Mouse (Mus musculus) liver, embryonic 15.5 days (tissue): ENCODE measurements around the gene Gm13090. TPM values are rescaled to one million over a fixed set of nuclear protein-coding genes. Genes with fewer than 3 reads are reported as not detected.

Source experiments
- ATAC-seq: fragments of 200-750 bp; cut with Nextera tagmentation; 2 replicates; pipeline ENCODE4 v1.8.0; 2017; ENCODE audit warnings: moderate number of reproducible peaks, mild to moderate bottlenecking, moderate library complexity; ENCODE audit not compliant: insufficient read depth
- H3K27ac ChIP-seq: fragments of 300-500 bp; sonication (generic); replicated peaks from 2 replicates; pipeline ENCODE4 v1.5.1; 2015; ENCODE audit warnings: mild to moderate bottlenecking, inconsistent platforms
- H3K27me3 ChIP-seq: fragments of 300-500 bp; sonication (generic); 2 replicates; pipeline ENCODE4 v1.6.1; 2015; ENCODE audit warnings: mild to moderate bottlenecking, inconsistent platforms
- H3K36me3 ChIP-seq: fragments of 300-500 bp; sonication (generic); replicated peaks from 2 replicates; pipeline ENCODE4 v1.6.1; 2015; ENCODE audit warnings: moderate library complexity, mild to moderate bottlenecking, inconsistent platforms
- H3K4me1 ChIP-seq: fragments of 300-500 bp; sonication (generic); replicated peaks from 2 replicates; pipeline ENCODE4 v1.6.1; 2015; ENCODE audit warnings: inconsistent platforms
- H3K4me2 ChIP-seq: fragments of 300-500 bp; sonication (generic); 2 replicates; pipeline ENCODE4 v1.6.1; 2015; ENCODE audit warnings: moderate library complexity, mild to moderate bottlenecking, inconsistent platforms
- H3K4me3 ChIP-seq: fragments of 300-500 bp; sonication (generic); replicated peaks from 2 replicates; pipeline ENCODE4 v1.5.1; 2015; ENCODE audit warnings: mild to moderate bottlenecking, inconsistent platforms
- H3K9ac ChIP-seq: fragments of 300-500 bp; sonication (generic); 2 replicates; pipeline ENCODE4 v1.6.1; 2015; ENCODE audit warnings: moderate library complexity, mild to moderate bottlenecking, inconsistent platforms
- H3K9me3 ChIP-seq: fragments of 300-500 bp; sonication (generic); replicated peaks from 2 replicates; pipeline ENCODE4 v1.6.1; 2016; ENCODE audit warnings: inconsistent platforms
- WGBS: fragments of 180-500 bp; shearing (Covaris S2); methylation state at CpG from one replicate; pipeline ENCODE4 v1.1.7; 2015; ENCODE audit warnings: mixed read lengths; ENCODE audit not compliant: insufficient replicate concordance; 5-methylcytosine and 5-hydroxymethylcytosine counted together
- polyA plus RNA-seq: library from polyadenylated mRNA; unstranded; fragments of >200 nt; fragmentation: Nextera tagmentation; extraction: Ambion mirVana; gene quantifications from 2 replicates; pipeline ENCODE4 v1.2.1, GENCODE M21; 2015

Gene Gm13090
- polyA plus RNA-seq, 1 experiment from 2014 or later, result not detected

GRCm38 (mm10) chr4:151127636-151128548 is 38.5 kb downstream of the Gm13090 start:
- 11% methylated on average over 10 of the region's 10 CpGs for WGBS
- no peak for ATAC-seq

GRCm38 (mm10) chr4:151128641-151129541 is 39.5 kb downstream of the Gm13090 start:
- no peak overlapping the region for H3K27ac ChIP-seq
- H3K36me3 ChIP-seq, result no peaks in the 10 kb centered on the region
- H3K4me1 ChIP-seq, result no peaks in the 10 kb centered on the region
- peak overlapping the region; percentile 50 for H3K4me2 ChIP-seq
- peak overlapping the region; percentile 28 for H3K4me3 ChIP-seq
- 1% methylated on average over 69 of the region's 69 CpGs for WGBS
- peaks cover 56% of the 10 kb centered on the region for H3K27me3 ChIP-seq
- H3K9me3 ChIP-seq, result no peaks in the 10 kb centered on the region
- no peak for ATAC-seq
- H3K9ac ChIP-seq, result no peak overlapping the region

More at GRCm38 (mm10) chr4:151127636-151128548, 38.5 kb downstream of the Gm13090 start:
- H3K9me3 ChIP-seq, result no peaks in the 10 kb centered on the region
- no peak overlapping the region for H3K9ac ChIP-seq
- H3K4me3 ChIP-seq, result peak overlapping the region; percentile 28; the same call in 1 of the 2 replicates
- H3K4me2 ChIP-seq, result peak overlapping the region; percentile 50
- H3K27me3 ChIP-seq, result peaks cover 56% of the 10 kb centered on the region
- H3K27ac ChIP-seq, result no peak overlapping the region
- no peaks in the 10 kb centered on the region for H3K4me1 ChIP-seq
- H3K36me3 ChIP-seq, result no peaks in the 10 kb centered on the region

GRCm38 (mm10) chr4:151129725-151130557 is 40.6 kb downstream of the Gm13090 start:
- Histone ChIP-seq H3K4me3 (no peak overlapping the region), H3K27ac (no peak overlapping the region), H3K36me3 (no peaks in the 10 kb centered on the region), H3K4me2 (no peak overlapping the region), H3K27me3 (peaks cover 56% of the 10 kb centered on the region), H3K4me1 (no peaks in the 10 kb centered on the region), H3K9me3 (no peaks in the 10 kb centered on the region), H3K9ac (no peak overlapping the region)
- 45% methylated on average over 16 of the region's 16 CpGs for WGBS
- ATAC-seq, result no peak

GRCm38 (mm10) chr4:151130756-151131490 is 41.6 kb downstream of the Gm13090 start:
- H3K9me3 ChIP-seq, result no peaks in the 10 kb centered on the region
- no peak overlapping the region for H3K4me3 ChIP-seq
- no peak overlapping the region for H3K27ac ChIP-seq
- H3K4me1 ChIP-seq, result no peaks in the 10 kb centered on the region
- H3K9ac ChIP-seq, result no peak overlapping the region
- no peaks in the 10 kb centered on the region for H3K36me3 ChIP-seq
- 51% methylated on average over 9 of the region's 9 CpGs for WGBS
- no peak for ATAC-seq
- H3K27me3 ChIP-seq, result peaks cover 53% of the 10 kb centered on the region
- H3K4me2 ChIP-seq, result no peak overlapping the region

GRCm38 (mm10) chr4:151132493-151132892 is 43.1 kb downstream of the Gm13090 start:
- H3K27me3 ChIP-seq, result peaks cover 45% of the 10 kb centered on the region
- no peak overlapping the region for H3K9ac ChIP-seq
- no peak overlapping the region for H3K27ac ChIP-seq
- no peaks in the 10 kb centered on the region for H3K4me1 ChIP-seq
- no peak for ATAC-seq
- H3K4me3 ChIP-seq, result no peak overlapping the region
- H3K36me3 ChIP-seq, result no peaks in the 10 kb centered on the region
- no peaks in the 10 kb centered on the region for H3K9me3 ChIP-seq
- 67% methylated on average over 9 of the region's 9 CpGs for WGBS
- no peak overlapping the region for H3K4me2 ChIP-seq

- no peak overlapping the region for H3K4me2 ChIP-seq
- H3K4me1 ChIP-seq, result no peaks in the 10 kb centered on the region
- H3K36me3 ChIP-seq, result no peaks in the 10 kb centered on the region
- H3K9ac ChIP-seq, result no peak overlapping the region
- no peak for ATAC-seq
- H3K27me3 ChIP-seq, result peaks cover 32% of the 10 kb centered on the region
- H3K4me3 ChIP-seq, result no peak overlapping the region
- H3K27ac ChIP-seq, result no peak overlapping the region
- WGBS, result 32% methylated on average over 4 of the region's 4 CpGs
- H3K9me3 ChIP-seq, result no peaks in the 10 kb centered on the region
Observed at GRCm38 (mm10) chr4:151133760-151134159, 44.4 kb downstream of the Gm13090 start.

GRCm38 (mm10) chr4:151135491-151135890 is 46.1 kb downstream of the Gm13090 start:
- H3K27ac ChIP-seq, result no peak overlapping the region
- no peaks in the 10 kb centered on the region for H3K9me3 ChIP-seq
- no peaks in the 10 kb centered on the region for H3K36me3 ChIP-seq
- H3K4me2 ChIP-seq, result no peak overlapping the region
- no peak overlapping the region for H3K4me3 ChIP-seq
- ATAC-seq, result no peak
- 62% methylated on average over 8 of the region's 8 CpGs for WGBS
- no peaks in the 10 kb centered on the region for H3K4me1 ChIP-seq
- H3K27me3 ChIP-seq, result peaks cover 33% of the 10 kb centered on the region
- no peak overlapping the region for H3K9ac ChIP-seq

GRCm38 (mm10) chr4:151137701-151138100 is 48.3 kb downstream of the Gm13090 start:
- no peak for ATAC-seq
- Histone ChIP-seq H3K4me3 (no peak overlapping the region), H3K4me2 (no peak overlapping the region), H3K27ac (no peak overlapping the region), H3K4me1 (no peaks in the 10 kb centered on the region), H3K9ac (no peak overlapping the region), H3K36me3 (no peaks in the 10 kb centered on the region), H3K27me3 (peaks cover 32% of the 10 kb centered on the region), H3K9me3 (no peaks in the 10 kb centered on the region)
- 57% methylated on average over 5 of the region's 5 CpGs for WGBS

GRCm38 (mm10) chr4:151138135-151138534 is 48.8 kb downstream of the Gm13090 start:
- WGBS, result 17% methylated on average over 10 of the region's 10 CpGs
- H3K4me3 ChIP-seq, result no peak overlapping the region
- ATAC-seq, result no peak

GRCm38 (mm10) chr4:151138586-151138985 is 49.2 kb downstream of the Gm13090 start:
- Histone ChIP-seq H3K9me3 (no peaks in the 10 kb centered on the region), H3K4me2 (no peak overlapping the region), H3K27me3 (peaks cover 32% of the 10 kb centered on the region), H3K9ac (no peak overlapping the region), H3K4me1 (no peaks in the 10 kb centered on the region), H3K27ac (no peak overlapping the region), H3K36me3 (no peaks in the 10 kb centered on the region), H3K4me3 (no peak overlapping the region)
- no peak for ATAC-seq
- 8% methylated on average over 2 of the region's 2 CpGs for WGBS

More at GRCm38 (mm10) chr4:151138135-151138534, 48.8 kb downstream of the Gm13090 start:
- Histone ChIP-seq H3K36me3 (no peaks in the 10 kb centered on the region), H3K27ac (no peak overlapping the region), H3K9ac (no peak overlapping the region), H3K27me3 (peaks cover 32% of the 10 kb centered on the region), H3K9me3 (no peaks in the 10 kb centered on the region), H3K4me2 (no peak overlapping the region), H3K4me1 (no peaks in the 10 kb centered on the region)
